Mouse (Mus musculus) cortical plate, adult 2 months (tissue): Measurements from ENCODE around the gene Brinp2.

ENCODE experiments used
- CTCF ChIP-seq: fragments of 200-500 bp; IDR thresholded peaks from 2 replicates; pipeline ENCODE4 v1.5.1; 2011; ENCODE audit warnings: mild to moderate bottlenecking, control low read depth, low read length; ENCODE audit not compliant: insufficient read depth; ENCODE audit errors: extremely low read depth
- POLR2A ChIP-seq: fragments of 200-500 bp; IDR thresholded peaks from 2 replicates; pipeline ENCODE4 v1.6.1; 2011; ENCODE audit warnings: mild to moderate bottlenecking, low read length, control low read depth; ENCODE audit not compliant: insufficient read depth; ENCODE audit errors: extremely low read depth

DNA sequence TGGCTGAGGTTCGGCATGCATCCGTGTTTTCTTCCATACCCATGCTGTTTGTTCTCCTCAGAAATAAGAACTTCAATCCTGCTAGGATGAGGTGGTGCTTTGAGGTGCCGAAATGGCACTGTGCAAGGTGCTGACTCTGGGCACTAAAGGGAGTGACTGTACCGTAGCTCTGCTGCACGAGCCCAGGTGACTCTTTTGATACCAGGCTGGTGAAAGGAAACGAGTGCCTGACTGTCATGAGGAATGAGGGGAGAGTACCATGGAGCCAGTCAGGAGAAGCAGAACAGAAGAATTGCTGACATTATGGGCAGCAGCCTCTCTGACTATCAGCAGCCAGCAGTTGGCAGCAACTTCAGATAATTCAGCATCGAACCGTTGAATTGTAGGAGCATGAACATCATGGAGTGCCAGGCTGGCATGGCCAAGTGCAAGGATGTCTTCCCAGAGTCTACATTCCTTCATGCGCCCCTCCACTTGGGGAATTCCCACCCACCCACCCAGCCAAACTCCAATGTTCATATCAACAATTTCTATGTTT lies 127.4 kb downstream of the Brinp2 start:
- no peak for TF ChIP-seq POLR2A
- no peak for TF ChIP-seq CTCF
